Mouse (Mus musculus): Measurements from ENCODE around the gene Gtf3c4. TPM values are rescaled to one million over a fixed set of nuclear protein-coding genes. Genes with fewer than 3 reads are reported as not detected.

Gtf3c4 gene
- polyA plus RNA-seq, 3 experiments from 2014 or later, result 1.5 to 3.1 (median 1.9) TPM

- no peak for ATAC-seq
These were observed 41.8 kb downstream of the Gtf3c4 start for GRCm38 (mm10) chr2:28798390-28798789.

GRCm38 (mm10) chr2:28797490-28798106, 42.6 kb downstream of the Gtf3c4 start:
- no peak for ATAC-seq

- no peak for ATAC-seq
These were observed 43.9 kb downstream of the Gtf3c4 start for GRCm38 (mm10) chr2:28796298-28796697.

GRCm38 (mm10) chr2:28794623-28795022, 45.5 kb downstream of the Gtf3c4 start:
- no peak for ATAC-seq

GRCm38 (mm10) chr2:28792931-28793610, 47.1 kb downstream of the Gtf3c4 start:
- ATAC-seq, result no peak

GRCm38 (mm10) chr2:28787067-28787619, 53.0 kb downstream of the Gtf3c4 start:
- no peak for ATAC-seq

- ATAC-seq, result no peak
These were observed 53.6 kb downstream of the Gtf3c4 start for GRCm38 (mm10) chr2:28786355-28787066.

GRCm38 (mm10) chr2:28781310-28781709, 58.9 kb downstream of the Gtf3c4 start:
- no peak for ATAC-seq

- no peak for ATAC-seq
These were observed 60.0 kb downstream of the Gtf3c4 start for GRCm38 (mm10) chr2:28780001-28780782.

GRCm38 (mm10) chr2:28776728-28777127, 63.4 kb downstream of the Gtf3c4 start:
- ATAC-seq, result no peak

GRCm38 (mm10) chr2:28774073-28774472, 66.1 kb downstream of the Gtf3c4 start:
- ATAC-seq, result no peak

Other genes starting within 250 kb of the Gtf3c4 start
- gene Gfi1b, start 218.4 kb downstream of the Gtf3c4 start, polyA plus RNA-seq (2017; shearing (Covaris generic)), result not detected
- 10 to 100 TPM; 11.8 to 24.1 (median 20.5) TPM for gene Tsc1, start 199.1 kb downstream of the Gtf3c4 start, polyA plus RNA-seq (2017; shearing (Covaris generic))
- 1 to 10 TPM in 1 of 3 experiments, not detected in 2; 1.1 TPM for gene Spaca9, start 140.6 kb downstream of the Gtf3c4 start, polyA plus RNA-seq (2017; shearing (Covaris generic))
- not detected for gene Ak8, start 140.2 kb downstream of the Gtf3c4 start, polyA plus RNA-seq (2017; shearing (Covaris generic))
- 10 to 100 TPM; 11.2 to 17.9 (median 11.8) TPM for gene Ddx31, start within 50 bp of the Gtf3c4 start, polyA plus RNA-seq (2017; shearing (Covaris generic))
- gene Barhl1, start 76.3 kb upstream of the Gtf3c4 start, polyA plus RNA-seq (2017; shearing (Covaris generic)), result not detected
- gene Cfap77, start 214.7 kb upstream of the Gtf3c4 start, polyA plus RNA-seq (2017; shearing (Covaris generic)), result under 1 TPM in 2 of 3 experiments, not detected in 1; 0.73 to 0.95 TPM
- 10 to 100 TPM; 15.4 to 23.6 (median 18.4) TPM for gene Ttf1, start 219.9 kb upstream of the Gtf3c4 start, polyA plus RNA-seq (2017; shearing (Covaris generic))